9 mouse cellular contexts compared by ENCODE assay signal in the genomic region with DNA sequence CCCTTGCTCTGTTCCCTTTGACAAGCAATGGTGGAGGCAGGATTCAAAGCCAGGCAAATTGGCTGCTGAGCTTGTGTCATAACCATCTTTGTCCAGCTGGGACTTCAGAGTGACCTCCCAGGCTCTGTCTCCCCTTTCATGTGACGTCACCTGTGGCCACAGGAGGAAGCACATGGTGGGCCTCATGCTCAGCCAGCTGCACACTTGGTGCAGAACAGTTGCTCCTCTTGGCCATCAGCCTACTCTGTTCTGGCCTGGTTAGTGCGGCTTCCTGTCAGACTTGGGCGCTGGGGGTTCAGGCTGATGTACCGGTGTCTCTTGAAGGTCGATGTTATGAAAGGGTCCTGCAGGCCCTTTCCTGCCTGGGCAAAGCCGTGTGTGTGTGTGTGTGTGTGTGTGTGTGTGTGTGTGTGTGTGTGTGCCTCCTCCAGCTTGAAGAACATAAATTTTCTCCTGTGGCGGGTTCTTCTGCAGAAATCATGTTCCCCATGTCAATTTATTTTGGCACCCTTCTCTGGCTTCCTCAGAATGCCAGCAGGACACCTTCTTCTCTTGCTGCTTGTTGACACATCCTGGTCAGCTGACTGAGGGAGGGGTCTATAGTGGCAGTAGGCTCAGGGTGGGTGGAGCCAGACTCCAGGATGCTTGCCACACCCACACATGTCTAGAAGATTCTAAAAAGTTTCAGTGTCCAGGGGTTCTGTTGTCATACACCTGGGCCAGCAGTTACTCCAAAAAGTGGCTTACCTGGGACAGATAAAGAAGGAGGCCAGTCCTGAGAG. TPM values are rescaled to one million over a fixed set of nuclear protein-coding genes. Genes with fewer than 3 reads are reported as not detected.
DNase-seq lines count a peak whose midpoint lies in the region; ATAC-seq and TF ChIP-seq lines count a peak whose summit lies in the region.
"Had no signal": no experiment of that assay in that cellular context is flagged by ENCODE, and none has a peak within 500 bp of the region (broad histone marks: within the 10 kb centered on the region; RNA-seq: fewer than 3 reads in every experiment).

No protein-coding gene starts in this region.

- no peak for ATAC-seq in hindbrain, postnatal 0 days
- ATAC-seq in hindbrain, embryonic 11.5 days (ENCODE audit: low FRiP score), result no peak

- H3K36me3 ChIP-seq in hindbrain, postnatal 0 days (ENCODE audit: insufficient read depth, low read length), result no peaks in the 10 kb centered on the region
- H3K36me3 ChIP-seq in hindbrain, embryonic 11.5 days (ENCODE audit: control insufficient read depth, insufficient read depth, low read length), result no peaks in the 10 kb centered on the region

- peak; percentile 31 for DNase-seq in hindbrain, postnatal 0 days (ENCODE audit: low spot score)
- DNase-seq in hindbrain, embryonic 11.5 days (ENCODE audit: low spot score), result no peak
- DNase-seq in CD4-positive, CD25-positive, alpha-beta regulatory T cell, adult 2 months (ENCODE audit: low read depth, low spot score), result peak; percentile 57
- peak; percentile 46 for DNase-seq in gonadal fat pad, adult 2 months (ENCODE audit: low read depth)
- peak; percentile 82 for DNase-seq in lung, postnatal 36 days
- no peak for DNase-seq in cerebellum, adult 8-10 months
- no peak for DNase-seq in retina, embryonic 14.5 days (ENCODE audit: low spot score)
- no peak for DNase-seq in cerebellum, adult 9-10 months
- DNase-seq: retina, postnatal 1 day had no signal

- no peak overlapping the region for H3K4me3 ChIP-seq in hindbrain, postnatal 0 days (ENCODE audit: low read length)
- no peak overlapping the region for H3K4me3 ChIP-seq in hindbrain, embryonic 11.5 days (ENCODE audit: low read depth, low read length)

- no peaks in the 10 kb centered on the region for H3K27me3 ChIP-seq in hindbrain, postnatal 0 days (ENCODE audit: insufficient read depth, low read length)
- H3K27me3 ChIP-seq in hindbrain, embryonic 11.5 days (ENCODE audit: control insufficient read depth, insufficient read depth, low read length), result no peaks in the 10 kb centered on the region

- no peak overlapping the region for H3K4me2 ChIP-seq in hindbrain, postnatal 0 days (ENCODE audit: low read depth, low read length)
- H3K4me2 ChIP-seq in hindbrain, embryonic 11.5 days (replicated peaks; ENCODE audit: low read depth, low read length), result no peak overlapping the region

- no peak for TF ChIP-seq CTCF in hindbrain, postnatal 0 days (IDR thresholded peaks at IDR 0.05; ENCODE audit: low read depth)

- H3K4me1 ChIP-seq in hindbrain, postnatal 0 days (ENCODE audit: insufficient read depth, low read length), result peaks cover 3% of the 10 kb centered on the region; the same call in 1 of the 2 replicates
- H3K4me1 ChIP-seq in hindbrain, embryonic 11.5 days (replicated peaks; ENCODE audit: control insufficient read depth, insufficient read depth, low read length), result no peaks in the 10 kb centered on the region

- H3K9ac ChIP-seq in hindbrain, postnatal 0 days (replicated peaks; ENCODE audit: low read length), result no peak overlapping the region
- H3K9ac ChIP-seq in hindbrain, embryonic 11.5 days (ENCODE audit: low read depth, low read length), result no peak overlapping the region

- 77% methylated on average over 7 of the region's 7 CpGs for WGBS in hindbrain, postnatal 0 days
- 92% methylated on average over 7 of the region's 7 CpGs for WGBS in hindbrain, embryonic 11.5 days

- H3K9me3 ChIP-seq in hindbrain, postnatal 0 days (ENCODE audit: low read length), result no peaks in the 10 kb centered on the region
- H3K9me3 ChIP-seq in hindbrain, embryonic 11.5 days (ENCODE audit: control insufficient read depth, low read length), result no peaks in the 10 kb centered on the region

- H3K27ac ChIP-seq in hindbrain, postnatal 0 days, result no peak overlapping the region
- H3K27ac ChIP-seq in hindbrain, embryonic 11.5 days (ENCODE audit: low read depth, low read length), result no peak overlapping the region

RNA-seq across cellular contexts. Expression of gene Cracr2a, which starts 5.0 kb away (rescaled TPM):
- 0.47 and 0.52 TPM in 2 replicates for total RNA-seq in hindbrain, postnatal 0 days (2014; rRNA removed)
- 1.0 and 1.1 TPM in 2 replicates for polyA plus RNA-seq in hindbrain, postnatal 0 days (2015; fragmentation: Nextera tagmentation; extraction: Ambion mirVana)
- 0.83 and 1.2 TPM in 2 replicates for polyA plus RNA-seq in hindbrain, embryonic 11.5 days (2014; fragmentation: Nextera tagmentation; extraction: Ambion mirVana)
- polyA plus RNA-seq in gonadal fat pad, adult 2 months (2012; rRNA removed), result 0.49 and 0.70 TPM in 2 replicates

Comparison
In these comparisons a context has a peak if more than half of its experiments do, and no peak if none do; other contexts are left out.
1. DNase-seq: peak in hindbrain, postnatal 0 days (single experiment), CD4-positive, CD25-positive, alpha-beta regulatory T cell, adult 2 months (single experiment), gonadal fat pad, adult 2 months (single experiment) and lung, postnatal 36 days (single experiment); none in hindbrain, embryonic 11.5 days (single experiment), cerebellum, adult 8-10 months (single experiment), retina, embryonic 14.5 days (single experiment) and cerebellum, adult 9-10 months (single experiment).